In the genomic region with DNA sequence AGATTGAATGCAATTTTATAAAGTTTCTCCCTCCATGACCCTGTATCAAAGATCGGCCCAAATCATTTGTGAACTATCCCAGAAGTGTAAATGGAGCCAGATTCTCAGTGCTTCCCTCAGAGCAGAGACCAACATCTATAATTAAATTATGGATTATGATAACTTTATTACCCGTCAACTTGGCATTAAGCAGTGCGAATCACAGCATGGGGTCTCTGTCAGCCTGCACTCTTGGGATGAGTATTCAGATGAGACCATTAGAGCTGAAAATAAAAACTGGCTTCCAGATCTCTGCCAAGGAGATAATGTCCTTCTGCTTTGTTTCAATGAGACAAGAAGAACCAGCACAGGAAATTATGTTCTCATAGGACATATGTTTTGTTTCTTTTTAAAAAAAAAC, we compare ENCODE assay signal across 19 mouse cellular contexts.
A peak's percentile ranks its signal among the peaks of the same experiment; 100 is the strongest.
DNase-seq lines count a peak whose midpoint lies in the region; ATAC-seq lines count a peak whose summit lies in the region.
"Had no signal": no experiment of that assay in that cellular context is flagged by ENCODE, and none has a peak within 500 bp of the region (broad histone marks: within the 10 kb centered on the region; RNA-seq: fewer than 3 reads in every experiment).

No protein-coding gene starts in this region.

- no peaks in the 10 kb centered on the region for H3K27me3 ChIP-seq in embryonic facial prominence, embryonic 14.5 days (replicated peaks; ENCODE audit: control insufficient read depth, insufficient read depth, low read length)
- no peaks in the 10 kb centered on the region for H3K27me3 ChIP-seq in embryonic facial prominence, embryonic 10.5 days (replicated peaks; ENCODE audit: low read depth, poor library complexity, severe bottlenecking)
- H3K27me3 ChIP-seq: embryonic facial prominence, embryonic 12.5 days; forebrain, embryonic 12.5 days; heart, embryonic 15.5 days had no signal

- H3K4me2 ChIP-seq in embryonic facial prominence, embryonic 14.5 days (ENCODE audit: low read depth, low read length) = no peak overlapping the region
- H3K4me2 ChIP-seq: embryonic facial prominence, embryonic 12.5 days; forebrain, embryonic 12.5 days; heart, embryonic 11.5 days; heart, embryonic 15.5 days had no signal

- no peak overlapping the region for H3K4me3 ChIP-seq in embryonic facial prominence, embryonic 14.5 days (ENCODE audit: low read depth, low read length)
- H3K4me3 ChIP-seq in embryonic facial prominence, embryonic 10.5 days = no peak overlapping the region
- H3K4me3 ChIP-seq: embryonic facial prominence, embryonic 12.5 days; forebrain, embryonic 12.5 days; heart, adult 2 months; heart, embryonic 15.5 days had no signal

- 70% methylated on average over 3 of the region's 3 CpGs for WGBS in embryonic facial prominence, embryonic 14.5 days
- WGBS in embryonic facial prominence, embryonic 10.5 days = 87% methylated on average over 3 of the region's 3 CpGs

- H3K36me3 ChIP-seq in embryonic facial prominence, embryonic 14.5 days (ENCODE audit: control insufficient read depth, insufficient read depth, low read length) = no peaks in the 10 kb centered on the region
- H3K36me3 ChIP-seq in embryonic facial prominence, embryonic 10.5 days (replicated peaks) = no peaks in the 10 kb centered on the region
- H3K36me3 ChIP-seq: embryonic facial prominence, embryonic 12.5 days; forebrain, embryonic 12.5 days; heart, embryonic 15.5 days had no signal

- intact Hi-C loops in left cerebral cortex, postnatal 4 days (cut with DNase I) = no loop called here
- intact Hi-C loops in left cerebral cortex, postnatal 10 days (cut with DNase I) = no loop called here

- DNase-seq in embryonic facial prominence, embryonic 14.5 days (ENCODE audit: low spot score) = peak; percentile 5
- DNase-seq in embryonic facial prominence, embryonic 10.5 days (ENCODE audit: low spot score) = no peak
- peak; percentile 72 for DNase-seq in left cerebral cortex, postnatal 4 days
- DNase-seq in left cerebral cortex, postnatal 10 days (ENCODE audit: extremely low spot score in 1 of 2, low spot score in 2 of 2) = no peak
- DNase-seq in brain, adult 2 months (ENCODE audit: low read depth, low spot score) = peak; percentile 12
- DNase-seq in retina, embryonic 14.5 days (ENCODE audit: low spot score) = peak; percentile 33
- no peak for DNase-seq in right cerebral cortex, postnatal 4 days
- DNase-seq: adrenal gland, postnatal 10 days; embryo, embryonic 11 days; forebrain, postnatal 0 days; gastrocnemius, postnatal 14 days; heart, adult 2 months; heart, postnatal 14 days; kidney, adult 8-10 months had no signal

- H3K9ac ChIP-seq in embryonic facial prominence, embryonic 14.5 days (ENCODE audit: low read depth, low read length) = no peak overlapping the region
- H3K9ac ChIP-seq: embryonic facial prominence, embryonic 12.5 days; forebrain, embryonic 12.5 days; forebrain, postnatal 0 days; heart, embryonic 15.5 days had no signal

- no peak overlapping the region for H3K27ac ChIP-seq in embryonic facial prominence, embryonic 14.5 days (replicated peaks; ENCODE audit: low read depth, low read length)
- H3K27ac ChIP-seq in embryonic facial prominence, embryonic 10.5 days (replicated peaks) = no peak overlapping the region
- H3K27ac ChIP-seq: embryonic facial prominence, embryonic 12.5 days; forebrain, embryonic 12.5 days; heart, adult 2 months; heart, embryonic 15.5 days had no signal

- no peak for ATAC-seq in embryonic facial prominence, embryonic 14.5 days (ENCODE audit: low read depth)
- ATAC-seq: forebrain, postnatal 0 days; intestine, embryonic 16.5 days had no signal

- no peaks in the 10 kb centered on the region for H3K9me3 ChIP-seq in embryonic facial prominence, embryonic 14.5 days (ENCODE audit: control insufficient read depth, low read length)
- no peaks in the 10 kb centered on the region for H3K9me3 ChIP-seq in embryonic facial prominence, embryonic 10.5 days
- H3K9me3 ChIP-seq: embryonic facial prominence, embryonic 12.5 days; forebrain, embryonic 12.5 days; heart, embryonic 15.5 days had no signal

- H3K4me1 ChIP-seq in embryonic facial prominence, embryonic 14.5 days (ENCODE audit: control insufficient read depth, insufficient read depth, low read length) = no peaks in the 10 kb centered on the region
- H3K4me1 ChIP-seq in embryonic facial prominence, embryonic 10.5 days = no peaks in the 10 kb centered on the region
- H3K4me1 ChIP-seq: embryonic facial prominence, embryonic 12.5 days; forebrain, embryonic 12.5 days; heart, embryonic 15.5 days had no signal

Comparison
In these comparisons a context has a peak if more than half of its experiments do, and no peak if none do; other contexts are left out.
1. DNase-seq: peak in embryonic facial prominence, embryonic 14.5 days (single experiment), left cerebral cortex, postnatal 4 days (single experiment), brain, adult 2 months (single experiment) and retina, embryonic 14.5 days (single experiment); none in embryonic facial prominence, embryonic 10.5 days (single experiment), left cerebral cortex, postnatal 10 days (0 of 2) and right cerebral cortex, postnatal 4 days (single experiment).